Mouse (Mus musculus) spleen, postnatal 4 days (tissue): Measurements from ENCODE around the gene Tnni1.

Source experiments
- DNase-seq, 2 experiments: peaks; one replicate each; pipeline ENCODE4 v3.0.0; 2022; ENCODE audit warnings: low spot score in 2 of 2

The Tnni1 gene

GRCm38 (mm10) chr1:135767324-135767890 is 11.8 kb upstream of the Tnni1 start:
- no peak for DNase-seq

- no peak for DNase-seq
These were observed 10.8 kb upstream of the Tnni1 start for GRCm38 (mm10) chr1:135768400-135768799.

GRCm38 (mm10) chr1:135770237-135770636 is 9.0 kb upstream of the Tnni1 start:
- no peak for DNase-seq

- DNase-seq, result no peak
These were observed 8.2 kb upstream of the Tnni1 start for GRCm38 (mm10) chr1:135770896-135771572.

- DNase-seq, result no peak
These were observed 7.7 kb upstream of the Tnni1 start for GRCm38 (mm10) chr1:135771573-135771970.

- DNase-seq, result no peak
These were observed 2.6 kb upstream of the Tnni1 start for GRCm38 (mm10) chr1:135776596-135776995.

- DNase-seq, result no peak
These were observed 2.2 kb upstream of the Tnni1 start for GRCm38 (mm10) chr1:135777046-135777445.

- DNase-seq, result no peak
These were observed 1.4 kb downstream of the Tnni1 start for GRCm38 (mm10) chr1:135780649-135781048.

- DNase-seq, result peak; percentile 52 to 84
These were observed 2.0 kb downstream of the Tnni1 start for GRCm38 (mm10) chr1:135781220-135781619.

- no peak for DNase-seq
These were observed 3.6 kb downstream of the Tnni1 start for GRCm38 (mm10) chr1:135782816-135783215.

GRCm38 (mm10) chr1:135787799-135788198 is 8.6 kb downstream of the Tnni1 start:
- peak; percentile 71 to 90 for DNase-seq

- DNase-seq, result no peak
These were observed 9.5 kb downstream of the Tnni1 start for GRCm38 (mm10) chr1:135788708-135789107.

GRCm38 (mm10) chr1:135789815-135790214 is 10.6 kb downstream of the Tnni1 start:
- DNase-seq, result peak; percentile 65 to 92

- no peak for DNase-seq
These were observed 13.1 kb downstream of the Tnni1 start for GRCm38 (mm10) chr1:135792143-135792939.

- no peak for DNase-seq
These were observed 14.4 kb downstream of the Tnni1 start for GRCm38 (mm10) chr1:135793370-135794215.

GRCm38 (mm10) chr1:135794216-135795134 is 15.2 kb downstream of the Tnni1 start:
- no peak for DNase-seq

GRCm38 (mm10) chr1:135798492-135798891 is 19.3 kb downstream of the Tnni1 start:
- no peak for DNase-seq

GRCm38 (mm10) chr1:135799109-135799627 is 19.9 kb downstream of the Tnni1 start:
- no peak for DNase-seq

GRCm38 (mm10) chr1:135800192-135800950 is 21.1 kb downstream of the Tnni1 start:
- DNase-seq, result no peak

- no peak for DNase-seq
These were observed 28.3 kb downstream of the Tnni1 start for GRCm38 (mm10) chr1:135807546-135807945.
